In the genomic region with DNA sequence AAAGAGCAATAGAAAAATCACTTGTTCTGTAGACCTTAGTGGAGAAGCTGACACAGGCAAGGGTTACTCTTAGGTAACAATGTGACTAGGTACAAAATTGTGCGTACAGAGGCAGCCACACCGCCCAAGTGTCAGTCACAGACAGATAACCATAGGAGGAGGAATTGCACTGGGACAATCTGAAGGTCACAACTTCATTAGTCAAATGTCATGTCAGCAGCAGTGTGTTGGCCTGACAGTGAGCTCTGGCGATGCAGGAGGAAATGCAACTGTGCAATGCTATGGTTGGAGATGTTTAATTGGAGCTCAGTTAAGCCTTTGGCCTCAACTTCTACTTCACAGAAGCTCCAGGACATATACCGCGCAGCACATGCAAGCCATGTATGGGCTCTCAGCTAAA, we compare ENCODE assay signal across 25 mouse cellular contexts. TPM values are rescaled to one million over a fixed set of nuclear protein-coding genes. Genes with fewer than 3 reads are reported as not detected.
DNase-seq lines count a peak whose midpoint lies in the region; ATAC-seq and TF ChIP-seq lines count a peak whose summit lies in the region.
"Had no signal": no experiment of that assay in that cellular context is flagged by ENCODE, and none has a peak within 500 bp of the region (broad histone marks: within the 10 kb centered on the region; RNA-seq: fewer than 3 reads in every experiment).

No protein-coding gene starts in this region.

- intact Hi-C loops in heart, postnatal 25 days (cut with DNase I): no loop called here

- no peak for ATAC-seq in heart, embryonic 13.5 days (ENCODE audit: extremely low read depth, insufficient number of reproducible peaks, low FRiP score, low TSS enrichment)
- ATAC-seq in heart, postnatal 0 days (ENCODE audit: insufficient read depth, low read depth): peak; percentile 69
- ATAC-seq in heart, embryonic 11.5 days (replicated peaks; ENCODE audit: insufficient number of reproducible peaks, low FRiP score, low TSS enrichment): no peak
- ATAC-seq: forebrain, embryonic 14.5 days; intestine, embryonic 15.5 days had no signal

- no peak overlapping the region for H3K4me3 ChIP-seq in heart, embryonic 13.5 days
- H3K4me3 ChIP-seq in heart, postnatal 0 days (ENCODE audit: low read depth, low read length): no peak overlapping the region
- no peak overlapping the region for H3K4me3 ChIP-seq in heart, embryonic 11.5 days (ENCODE audit: low read depth, low read length)
- H3K4me3 ChIP-seq: embryonic facial prominence, embryonic 15.5 days; erythroblast, embryonic 14.5 days; forebrain, embryonic 10.5 days; gastrocnemius, adult 2 months; hindbrain, embryonic 10.5 days; intestine, embryonic 15.5 days had no signal

- H3K9me3 ChIP-seq in heart, embryonic 13.5 days: no peaks in the 10 kb centered on the region
- H3K9me3 ChIP-seq in heart, postnatal 0 days (replicated peaks; ENCODE audit: control insufficient read depth, low read length): no peaks in the 10 kb centered on the region
- no peaks in the 10 kb centered on the region for H3K9me3 ChIP-seq in heart, embryonic 11.5 days (replicated peaks; ENCODE audit: control insufficient read depth, low read length)
- H3K9me3 ChIP-seq: embryonic facial prominence, embryonic 15.5 days; forebrain, embryonic 10.5 days; hindbrain, embryonic 10.5 days; intestine, embryonic 15.5 days had no signal

- 54% methylated on average over 5 of the region's 5 CpGs for WGBS in heart, embryonic 13.5 days
- 51% methylated on average over 5 of the region's 5 CpGs for WGBS in heart, postnatal 0 days
- WGBS in heart, embryonic 11.5 days (ENCODE audit: insufficient replicate concordance): 64% methylated on average over 5 of the region's 5 CpGs

- TF ChIP-seq CTCF in heart, postnatal 0 days (IDR thresholded peaks at IDR 0.05; ENCODE audit: low read depth): no peak

- peaks cover 36% of the 10 kb centered on the region for H3K36me3 ChIP-seq in heart, embryonic 13.5 days
- peaks cover 21% of the 10 kb centered on the region for H3K36me3 ChIP-seq in heart, postnatal 0 days (replicated peaks; ENCODE audit: control insufficient read depth, insufficient read depth, low read length)
- H3K36me3 ChIP-seq in heart, embryonic 11.5 days (ENCODE audit: control insufficient read depth, insufficient read depth, low read length): peaks cover 19% of the 10 kb centered on the region
- H3K36me3 ChIP-seq: intestine, embryonic 15.5 days had no signal

- TF ChIP-seq EP300 in heart, postnatal 0 days (IDR thresholded peaks at IDR 0.05; ENCODE audit: low read depth): no peak

- peak; percentile 30 for DNase-seq in adrenal gland, postnatal 14 days
- no peak for DNase-seq in adrenal gland, adult 18-20 months (ENCODE audit: low spot score in 2 of 2)
- DNase-seq in heart, postnatal 25 days (ENCODE audit: low spot score): no peak
- DNase-seq in heart, postnatal 0 days (ENCODE audit: low spot score): peak; percentile 46
- DNase-seq: cerebellum, adult 2 months; cerebellum, postnatal 10 days; embryo, embryonic 11 days; gastrocnemius, adult 2 months; gastrocnemius, postnatal 25 days; kidney, adult 18-20 months; kidney, postnatal 10 days had no signal

- no peak overlapping the region for H3K9ac ChIP-seq in heart, embryonic 13.5 days
- H3K9ac ChIP-seq in heart, postnatal 0 days (replicated peaks; ENCODE audit: low read depth, low read length): no peak overlapping the region
- H3K9ac ChIP-seq in heart, embryonic 11.5 days (ENCODE audit: low read depth, low read length): no peak overlapping the region
- H3K9ac ChIP-seq: embryonic facial prominence, embryonic 15.5 days; hindbrain, embryonic 14.5 days; intestine, embryonic 15.5 days had no signal

- no peak overlapping the region for H3K4me2 ChIP-seq in heart, embryonic 13.5 days
- no peak overlapping the region for H3K4me2 ChIP-seq in heart, postnatal 0 days (ENCODE audit: low read depth, low read length)
- no peak overlapping the region for H3K4me2 ChIP-seq in heart, embryonic 11.5 days
- H3K4me2 ChIP-seq: embryonic facial prominence, embryonic 15.5 days; hindbrain, embryonic 14.5 days; intestine, embryonic 15.5 days had no signal

- H3K4me1 ChIP-seq in heart, embryonic 13.5 days: peaks cover 23% of the 10 kb centered on the region
- H3K4me1 ChIP-seq in heart, postnatal 0 days (ENCODE audit: control insufficient read depth, insufficient read depth): no peaks in the 10 kb centered on the region
- H3K4me1 ChIP-seq in heart, embryonic 11.5 days (ENCODE audit: control insufficient read depth, insufficient read depth, low read length): peaks cover 4% of the 10 kb centered on the region; the same call in 1 of the 2 replicates
- H3K4me1 ChIP-seq: embryonic facial prominence, embryonic 15.5 days; forebrain, embryonic 10.5 days; hindbrain, embryonic 10.5 days; intestine, embryonic 15.5 days had no signal

- H3K27ac ChIP-seq in heart, embryonic 13.5 days (replicated peaks): peak overlapping the region; percentile 1; the same call in 1 of the 2 replicates
- H3K27ac ChIP-seq in heart, postnatal 0 days (ENCODE audit: low read depth): 0 out of 2 replicates have a peak overlapping the region, but pooled peaks have one; percentile 2
- H3K27ac ChIP-seq in heart, embryonic 11.5 days (ENCODE audit: low read depth, low read length): no peak overlapping the region
- H3K27ac ChIP-seq: embryonic facial prominence, embryonic 15.5 days; forebrain, embryonic 10.5 days; gastrocnemius, adult 2 months; hindbrain, embryonic 10.5 days; hindbrain, embryonic 14.5 days; intestine, embryonic 15.5 days had no signal

- no peaks in the 10 kb centered on the region for H3K27me3 ChIP-seq in heart, embryonic 13.5 days (replicated peaks)
- H3K27me3 ChIP-seq in heart, postnatal 0 days (ENCODE audit: control insufficient read depth, insufficient read depth, low read length): no peaks in the 10 kb centered on the region
- no peaks in the 10 kb centered on the region for H3K27me3 ChIP-seq in heart, embryonic 11.5 days (ENCODE audit: control insufficient read depth, insufficient read depth, low read length)
- H3K27me3 ChIP-seq: embryonic facial prominence, embryonic 15.5 days; intestine, embryonic 15.5 days had no signal

RNA-seq across cellular contexts. Expression of a gene that starts 21.0 kb away (rescaled TPM):
- total RNA-seq in adrenal gland, postnatal 14 days (2021): 4.5 and 5.4 TPM in 2 replicates
- total RNA-seq in adrenal gland, adult 18-20 months (2021): 1 to 10 TPM; 2.9 to 3.9 TPM
- polyA plus RNA-seq in heart, embryonic 13.5 days (2015; fragmentation: Nextera tagmentation; extraction: Ambion mirVana): 3.6 and 3.8 TPM in 2 replicates
- 1 to 10 TPM; 2.4 to 2.8 TPM for total RNA-seq in heart, postnatal 25 days (2021)
- total RNA-seq in heart, postnatal 0 days (2014; rRNA removed; ENCODE audit: low replicate concordance): 1.9 and 3.2 TPM in 2 replicates
- polyA plus RNA-seq in heart, postnatal 0 days (2015; fragmentation: Nextera tagmentation; extraction: Ambion mirVana): 2.2 and 2.3 TPM in 2 replicates
- polyA plus RNA-seq in heart, embryonic 11.5 days (2014; fragmentation: Nextera tagmentation; extraction: Ambion mirVana): 5.3 and 6.0 TPM in 2 replicates
- polyA plus RNA-seq: erythroblast, embryonic 14.5 days had no signal

RNA-seq across cellular contexts. Expression of a gene that starts 42.2 kb away (rescaled TPM):
- not detected in 2 replicates for total RNA-seq in adrenal gland, postnatal 14 days (2021)
- not detected for total RNA-seq in adrenal gland, adult 18-20 months (2021)
- not detected in 2 replicates for polyA plus RNA-seq in heart, embryonic 13.5 days (2015; fragmentation: Nextera tagmentation; extraction: Ambion mirVana)
- not detected for total RNA-seq in heart, postnatal 25 days (2021)
- not detected in 2 replicates for total RNA-seq in heart, postnatal 0 days (2014; rRNA removed; ENCODE audit: low replicate concordance)
- not detected in 2 replicates for polyA plus RNA-seq in heart, postnatal 0 days (2015; fragmentation: Nextera tagmentation; extraction: Ambion mirVana)
- not detected in 2 replicates for polyA plus RNA-seq in heart, embryonic 11.5 days (2014; fragmentation: Nextera tagmentation; extraction: Ambion mirVana)
- total RNA-seq: common myeloid progenitor, adult 5-6 weeks; ES-E14; gastrocnemius, adult 2 months; gastrocnemius, postnatal 25 days; granulocyte monocyte progenitor cell, adult 5-6 weeks had no signal
- polyA plus RNA-seq: cerebellum, adult 2 months; embryonic facial prominence, embryonic 11.5 days; embryonic facial prominence, embryonic 15.5 days; erythroblast, embryonic 14.5 days; forebrain, embryonic 10.5 days; forebrain, embryonic 14.5 days; hindbrain, embryonic 10.5 days; hindbrain, embryonic 14.5 days; intestine, embryonic 15.5 days; kidney, embryonic 14.5 days had no signal

Comparison
In these comparisons a context has a peak if more than half of its experiments do, and no peak if none do; other contexts are left out.
1. DNase-seq: peak in adrenal gland, postnatal 14 days (single experiment) and heart, postnatal 0 days (single experiment); none in adrenal gland, adult 18-20 months (0 of 2) and heart, postnatal 25 days (single experiment).